Mouse (Mus musculus) right cerebral cortex, postnatal 36 days (tissue): ENCODE data around the gene Sec14l2.
"Not testable (repeated sequence)": the region's sequence is repeated elsewhere in the genome, so short reads cannot be mapped to it uniquely, and the experiment has no call there.

Experiments used
- DNase-seq, 2 experiments: peaks; one replicate each; pipeline ENCODE4 v3.0.0; 2022; ENCODE audit warnings: low spot score in 2 of 2, mixed read lengths in 1 of 2

Sec14l2 gene

GRCm38 (mm10) chr11:4133450-4133849 is 10.2 kb upstream of the Sec14l2 start:
- DNase-seq, result no peak

DNA sequence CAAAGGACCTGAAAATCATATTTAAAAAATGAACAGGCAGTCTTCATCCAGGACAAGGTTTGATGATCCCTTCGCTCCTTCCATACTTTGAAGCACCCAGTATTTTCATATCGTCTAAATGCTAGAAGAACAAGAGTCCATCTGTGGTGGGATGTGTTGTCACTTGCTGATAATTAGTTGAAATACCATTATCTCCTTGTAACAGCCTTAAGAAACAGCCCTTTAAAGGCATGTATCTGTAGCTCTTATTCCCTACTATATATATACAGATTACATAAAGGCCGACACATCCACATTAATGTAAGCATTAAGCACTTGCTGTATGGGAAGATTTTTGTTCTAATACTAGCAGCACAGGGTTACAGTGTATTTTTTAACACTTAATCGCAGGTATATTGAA is 5.2 kb upstream of the Sec14l2 start:
- not testable (repeated sequence) for DNase-seq

DNA sequence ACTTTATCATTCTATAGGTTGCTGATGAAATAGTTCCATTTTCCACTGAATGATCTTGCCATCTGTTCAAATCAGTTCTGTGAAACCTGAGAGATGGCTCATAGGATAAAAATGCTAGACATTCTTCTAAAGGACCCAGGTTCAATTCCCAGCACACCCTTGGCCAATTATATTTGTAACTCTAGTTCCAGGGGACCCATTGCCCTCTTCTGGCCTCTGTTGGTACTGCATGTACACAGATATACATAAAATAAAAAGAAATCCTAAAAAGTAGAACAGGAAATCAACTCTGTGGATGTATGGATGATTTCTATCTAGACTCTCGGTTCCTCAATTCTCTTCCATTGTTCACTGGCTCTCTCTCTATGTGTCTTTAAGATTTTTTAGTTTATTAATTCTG is 3.8 kb upstream of the Sec14l2 start:
- no peak for DNase-seq

GRCm38 (mm10) chr11:4123922-4124321 is 707 bp upstream of the Sec14l2 start:
- DNase-seq, result no peak

GRCm38 (mm10) chr11:4122226-4122625 is 989 bp downstream of the Sec14l2 start:
- no peak for DNase-seq

GRCm38 (mm10) chr11:4121691-4122090 is 1.5 kb downstream of the Sec14l2 start:
- DNase-seq, result no peak

GRCm38 (mm10) chr11:4119635-4120034 is 3.6 kb downstream of the Sec14l2 start:
- no peak for DNase-seq

DNA sequence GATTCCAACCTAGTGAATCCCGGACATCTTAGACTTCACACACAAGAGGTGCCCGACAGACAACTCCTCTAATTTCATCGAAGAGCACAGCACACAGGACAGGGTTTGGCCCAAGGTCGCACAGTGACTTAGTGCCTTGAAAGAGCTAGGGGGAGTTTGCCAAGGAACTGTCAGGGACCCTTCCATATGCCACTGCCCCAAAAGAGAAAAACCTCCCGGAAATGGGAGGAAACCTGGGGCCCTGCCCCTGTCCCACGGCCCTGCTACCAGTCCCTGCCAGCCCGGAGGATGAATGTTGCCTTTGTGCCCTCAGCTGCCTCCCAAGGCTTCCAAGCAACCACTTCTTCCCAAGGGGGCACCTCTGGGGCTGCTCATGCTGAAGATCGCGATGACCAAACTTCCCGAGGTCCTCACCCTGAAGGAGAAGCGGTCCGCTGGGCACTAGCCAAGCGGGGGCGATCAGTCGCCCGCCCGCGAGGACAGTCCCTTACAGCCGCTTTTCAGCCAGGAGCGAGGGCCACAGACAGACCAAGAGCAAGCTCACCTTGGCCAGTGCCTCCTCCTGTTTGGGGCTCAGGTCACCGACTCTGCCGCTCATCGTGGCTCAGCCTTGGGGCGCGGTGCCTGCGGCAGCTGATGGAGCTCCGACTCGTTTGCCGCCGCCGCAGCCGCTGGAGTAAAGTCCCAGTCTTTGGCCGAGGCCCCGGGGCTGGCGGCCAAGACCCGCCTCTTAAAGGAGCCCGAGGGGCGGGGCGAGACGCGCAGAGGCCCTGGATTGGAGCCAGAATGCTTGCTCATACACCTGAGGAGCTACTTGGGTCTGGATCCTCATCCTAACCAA is 4.9 kb downstream of the Sec14l2 start:
- peak; percentile 73 to 76 for DNase-seq

DNA sequence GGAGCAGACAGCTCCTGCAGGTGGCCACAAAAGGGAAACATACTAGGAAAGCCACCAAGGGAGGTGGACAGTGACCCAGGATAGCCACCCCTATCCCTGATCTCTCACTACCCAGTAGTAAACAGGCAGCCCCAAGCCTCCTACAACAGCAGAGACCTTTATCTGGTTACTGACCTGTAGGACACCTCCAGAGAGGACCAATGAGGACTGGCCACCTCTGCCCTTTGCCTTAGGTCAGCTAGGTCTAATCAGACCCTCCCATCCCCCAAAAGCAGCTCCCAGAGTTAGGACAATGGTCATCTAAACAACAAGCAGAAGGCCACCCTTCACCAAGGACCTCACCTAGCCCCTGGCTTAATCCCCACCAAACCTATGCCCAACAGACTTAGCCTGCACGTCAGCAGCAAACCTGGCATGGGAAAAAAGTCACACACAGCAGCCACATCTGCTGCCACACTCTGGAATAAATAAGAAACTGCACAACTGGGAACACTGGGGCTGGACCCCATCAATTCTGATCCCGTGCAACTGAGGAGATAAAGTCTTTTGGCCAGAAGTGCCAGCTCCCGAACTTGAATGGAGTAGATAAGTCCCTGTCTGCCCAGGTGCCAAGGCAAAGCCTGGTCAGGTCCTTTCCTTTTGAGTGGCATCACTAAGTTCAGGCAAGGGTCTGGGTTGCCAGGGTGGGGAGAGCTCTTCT is 5.7 kb downstream of the Sec14l2 start:
- DNase-seq, result no peak

GRCm38 (mm10) chr11:4116458-4117141 is 6.6 kb downstream of the Sec14l2 start:
- peak in 1 of 2 experiments; percentile 65 for DNase-seq

GRCm38 (mm10) chr11:4115407-4115806 is 7.8 kb downstream of the Sec14l2 start:
- DNase-seq, result no peak

GRCm38 (mm10) chr11:4114541-4114940 is 8.7 kb downstream of the Sec14l2 start:
- not testable (repeated sequence) for DNase-seq

DNA sequence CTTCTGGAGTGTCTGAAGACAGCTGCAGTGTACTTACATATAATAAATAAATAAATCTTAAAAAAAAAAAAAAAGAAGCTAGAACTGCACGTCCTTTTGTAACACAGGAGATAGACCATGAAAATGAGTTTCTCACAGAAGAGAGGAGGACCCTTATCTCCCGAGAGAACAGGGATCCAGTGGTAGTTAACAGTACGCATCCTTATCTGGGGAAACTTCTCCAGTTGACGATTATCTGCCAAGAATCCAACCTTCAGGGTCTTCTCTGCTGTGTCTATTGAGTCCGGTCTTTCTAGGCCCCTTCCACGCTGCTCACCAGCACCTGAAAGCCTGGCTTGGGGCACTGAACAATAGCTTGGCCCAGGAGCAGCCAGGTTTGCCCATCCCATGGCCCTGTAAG is 9.2 kb downstream of the Sec14l2 start:
- no peak for DNase-seq

DNA sequence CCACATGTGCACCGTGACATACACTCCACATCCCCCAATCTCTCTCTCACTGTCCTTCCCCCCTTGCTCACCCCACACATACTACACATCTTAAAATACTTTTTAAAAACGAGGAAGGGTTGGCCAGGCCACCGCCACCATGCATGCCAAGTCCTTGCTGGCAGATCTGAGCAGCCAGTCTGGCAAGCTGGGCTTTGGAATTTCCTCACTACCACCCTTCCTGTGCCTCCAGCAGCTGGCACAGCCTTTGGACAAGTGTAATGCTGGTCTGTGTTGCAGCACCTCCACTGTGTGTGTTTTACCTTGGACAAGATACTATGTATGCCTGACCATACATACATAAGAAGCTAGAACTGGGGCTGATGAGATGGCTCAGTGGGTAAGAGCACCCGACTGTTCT is 9.7 kb downstream of the Sec14l2 start:
- no peak for DNase-seq

DNA sequence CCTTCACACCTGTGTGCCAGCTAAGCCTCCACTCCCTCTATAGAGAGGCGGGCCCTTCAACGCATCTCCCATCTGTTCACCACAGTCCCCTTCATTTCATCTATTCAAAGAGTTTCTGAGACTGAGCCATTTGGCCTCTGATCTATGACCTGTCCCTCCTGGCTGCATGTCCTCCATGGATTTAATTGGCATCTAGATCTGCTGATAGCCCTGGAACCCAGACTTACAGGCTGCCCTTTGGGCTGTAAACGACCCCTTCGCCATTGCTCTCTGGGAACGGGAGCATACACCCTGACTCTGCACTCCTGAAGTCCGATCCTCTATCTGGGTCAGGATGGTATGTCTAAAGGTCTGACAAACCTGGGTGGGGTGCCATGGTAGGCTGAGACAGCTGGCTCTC is 10.4 kb downstream of the Sec14l2 start:
- no peak for DNase-seq

GRCm38 (mm10) chr11:4112033-4112432 is 11.2 kb downstream of the Sec14l2 start:
- no peak for DNase-seq

GRCm38 (mm10) chr11:4108691-4109090 is 14.5 kb downstream of the Sec14l2 start:
- no peak for DNase-seq

DNA sequence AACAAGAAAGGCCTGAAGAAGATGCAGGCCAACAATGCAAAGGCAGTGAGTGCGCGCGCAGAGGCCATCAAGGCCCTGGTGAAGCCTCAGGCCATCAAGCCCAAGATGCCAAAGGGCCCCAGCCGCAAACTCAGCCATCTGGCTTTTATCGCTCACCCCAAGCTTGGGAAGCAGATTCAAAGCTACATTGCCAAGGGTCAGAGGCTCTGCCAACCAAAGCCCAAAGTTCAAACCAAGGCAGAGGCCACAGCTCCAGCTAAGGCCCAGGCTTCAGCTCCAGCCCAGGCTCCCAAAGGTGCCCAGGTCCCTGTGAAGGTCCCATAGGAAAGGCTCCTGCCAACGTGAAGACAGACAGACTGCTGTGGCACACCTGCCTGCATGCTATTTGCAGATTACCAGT is 15.3 kb downstream of the Sec14l2 start:
- DNase-seq, result not testable (repeated sequence)

- DNase-seq, result peak; percentile 63 to 74
These were observed 17.8 kb downstream of the Sec14l2 start for GRCm38 (mm10) chr11:4105444-4105843.

DNA sequence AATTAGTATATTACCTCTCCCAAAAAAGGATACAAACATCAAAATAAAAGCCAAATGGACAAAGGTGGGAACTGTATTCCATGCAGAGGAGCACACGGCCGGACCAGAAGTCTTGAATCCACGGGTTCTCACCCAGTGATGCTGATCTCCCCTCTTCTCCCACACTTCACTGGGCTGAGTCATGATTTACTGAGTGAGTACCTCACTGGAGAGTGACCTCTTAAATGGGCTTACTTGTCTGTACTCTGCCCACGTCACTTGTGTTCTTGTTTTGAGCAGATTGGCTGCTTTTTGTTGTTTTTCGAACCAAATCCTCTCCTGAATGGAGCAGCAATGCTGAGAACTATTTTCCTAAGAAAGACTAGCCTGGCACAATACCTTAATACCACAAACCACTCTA is 18.2 kb downstream of the Sec14l2 start:
- DNase-seq, result no peak

- no peak for DNase-seq
These were observed 19.7 kb downstream of the Sec14l2 start for GRCm38 (mm10) chr11:4103522-4103921.

DNA sequence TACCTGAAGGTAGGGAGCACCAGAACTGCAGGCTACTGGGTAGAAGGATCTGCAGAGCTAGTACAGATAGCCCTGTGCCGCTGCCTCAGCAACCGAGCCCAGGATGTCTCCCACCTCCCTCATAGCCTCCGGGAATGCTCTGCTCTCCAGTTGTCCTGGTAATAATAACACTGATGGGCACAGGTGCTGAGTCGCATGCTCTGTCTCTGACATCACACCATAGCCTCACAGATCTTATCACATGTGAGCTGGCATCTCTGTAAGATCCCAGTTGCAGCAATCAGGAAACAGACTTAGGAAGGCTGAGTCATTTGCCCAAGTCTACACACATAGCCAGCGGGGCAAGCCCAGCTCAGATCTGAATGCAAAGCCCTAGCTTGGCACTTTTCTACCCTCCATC is 21.4 kb downstream of the Sec14l2 start:
- no peak for DNase-seq

- DNase-seq, result peak in 1 of 2 experiments; percentile 57
These were observed 23.8 kb downstream of the Sec14l2 start for GRCm38 (mm10) chr11:4099447-4099846.
